Comparison of ENCODE assay signal across 8 mouse cellular contexts in genomic region chr11:59219064-59219463, GRCm38 (mm10). TPM values are rescaled to one million over a fixed set of nuclear protein-coding genes. Genes with fewer than 3 reads are reported as not detected.
DNase-seq lines count a peak whose midpoint lies in the region; ATAC-seq and TF ChIP-seq lines count a peak whose summit lies in the region.
"Had no signal": no experiment of that assay in that cellular context is flagged by ENCODE, and none has a peak within 500 bp of the region (broad histone marks: within the 10 kb centered on the region; RNA-seq: fewer than 3 reads in every experiment).

No protein-coding gene starts in this region.

- H3K9ac ChIP-seq in midbrain, embryonic 15.5 days: no peak overlapping the region
- no peak overlapping the region for H3K9ac ChIP-seq in kidney, postnatal 0 days (ENCODE audit: low read depth, low read length)
- no peak overlapping the region for H3K9ac ChIP-seq in stomach, embryonic 14.5 days (replicated peaks; ENCODE audit: low read depth, low read length)
- H3K9ac ChIP-seq in hindbrain, embryonic 14.5 days: no peak overlapping the region
- H3K9ac ChIP-seq: neural tube, embryonic 12.5 days had no signal

- peaks cover 92% of the 10 kb centered on the region for H3K36me3 ChIP-seq in midbrain, embryonic 10.5 days
- H3K36me3 ChIP-seq in midbrain, embryonic 15.5 days (replicated peaks): no peaks in the 10 kb centered on the region
- H3K36me3 ChIP-seq in kidney, postnatal 0 days (ENCODE audit: insufficient read depth, low read length): 0 out of 2 replicates have a peak, but pooled peaks cover 4% of the 10 kb centered on the region
- peaks cover 18% of the 10 kb centered on the region for H3K36me3 ChIP-seq in stomach, embryonic 14.5 days (ENCODE audit: control insufficient read depth, insufficient read depth, low read length)
- H3K36me3 ChIP-seq in hindbrain, embryonic 14.5 days (replicated peaks; ENCODE audit: control insufficient read depth, insufficient read depth): 0 out of 2 replicates have a peak, but pooled peaks cover 4% of the 10 kb centered on the region

- peak; percentile 38 for DNase-seq in midbrain, embryonic 10.5 days (ENCODE audit: low spot score)
- DNase-seq in kidney, postnatal 0 days (ENCODE audit: low spot score): no peak
- DNase-seq in urinary bladder, adult 18-20 months (ENCODE audit: low spot score in 2 of 2): no peak
- no peak for DNase-seq in hindbrain, embryonic 14.5 days (ENCODE audit: low spot score)

- no peaks in the 10 kb centered on the region for H3K27me3 ChIP-seq in midbrain, embryonic 10.5 days (ENCODE audit: low read depth, poor library complexity, severe bottlenecking)
- no peaks in the 10 kb centered on the region for H3K27me3 ChIP-seq in midbrain, embryonic 15.5 days (replicated peaks)
- H3K27me3 ChIP-seq in kidney, postnatal 0 days (ENCODE audit: insufficient read depth, low read length): no peaks in the 10 kb centered on the region
- H3K27me3 ChIP-seq in stomach, embryonic 14.5 days (ENCODE audit: control insufficient read depth, insufficient read depth, low read length): no peaks in the 10 kb centered on the region
- H3K27me3 ChIP-seq in hindbrain, embryonic 14.5 days (ENCODE audit: control insufficient read depth, insufficient read depth, low read length): no peaks in the 10 kb centered on the region
- H3K27me3 ChIP-seq: neural tube, embryonic 12.5 days had no signal

- peaks cover 13% of the 10 kb centered on the region; the same call in 1 of the 2 replicates for H3K4me1 ChIP-seq in midbrain, embryonic 10.5 days
- peaks cover 16% of the 10 kb centered on the region for H3K4me1 ChIP-seq in midbrain, embryonic 15.5 days
- H3K4me1 ChIP-seq in bone marrow macrophage, adult 2 months (ENCODE audit: control insufficient read depth, insufficient read depth, low read length): peaks cover 74% of the 10 kb centered on the region
- peaks cover 24% of the 10 kb centered on the region; the same call in 1 of the 2 replicates for H3K4me1 ChIP-seq in kidney, postnatal 0 days (replicated peaks; ENCODE audit: insufficient read depth, low read length)
- peaks cover 19% of the 10 kb centered on the region; the same call in 1 of the 2 replicates for H3K4me1 ChIP-seq in stomach, embryonic 14.5 days (ENCODE audit: control insufficient read depth, insufficient read depth, low read length)
- H3K4me1 ChIP-seq in hindbrain, embryonic 14.5 days (replicated peaks; ENCODE audit: control insufficient read depth, insufficient read depth, low read length): no peaks in the 10 kb centered on the region
- H3K4me1 ChIP-seq: neural tube, embryonic 12.5 days had no signal

- 0 out of 2 replicates have a peak, but pooled peaks have one; percentile 13 for TF ChIP-seq CTCF in bone marrow macrophage, adult 2 months (IDR thresholded peaks at IDR 0.05; ENCODE audit: low read depth, low read length)
- peak; percentile 63 for TF ChIP-seq CTCF in kidney, postnatal 0 days (IDR thresholded peaks at IDR 0.05; ENCODE audit: low read depth)

- no peak overlapping the region for H3K4me3 ChIP-seq in midbrain, embryonic 10.5 days
- H3K4me3 ChIP-seq in midbrain, embryonic 15.5 days: no peak overlapping the region
- H3K4me3 ChIP-seq in bone marrow macrophage, adult 2 months (ENCODE audit: insufficient read depth, low read length): no peak overlapping the region
- H3K4me3 ChIP-seq in kidney, postnatal 0 days (replicated peaks; ENCODE audit: low read depth, low read length): no peak overlapping the region
- no peak overlapping the region for H3K4me3 ChIP-seq in stomach, embryonic 14.5 days (ENCODE audit: low read depth, low read length)
- no peak overlapping the region for H3K4me3 ChIP-seq in hindbrain, embryonic 14.5 days (replicated peaks; ENCODE audit: low read length)
- H3K4me3 ChIP-seq: neural tube, embryonic 12.5 days had no signal

- no peaks in the 10 kb centered on the region for H3K9me3 ChIP-seq in midbrain, embryonic 10.5 days (replicated peaks)
- no peaks in the 10 kb centered on the region for H3K9me3 ChIP-seq in midbrain, embryonic 15.5 days
- no peaks in the 10 kb centered on the region for H3K9me3 ChIP-seq in kidney, postnatal 0 days (replicated peaks; ENCODE audit: low read length)
- H3K9me3 ChIP-seq in stomach, embryonic 14.5 days (ENCODE audit: control insufficient read depth, low read depth, low read length): no peaks in the 10 kb centered on the region
- H3K9me3 ChIP-seq in hindbrain, embryonic 14.5 days (ENCODE audit: control insufficient read depth, low read length): no peaks in the 10 kb centered on the region
- H3K9me3 ChIP-seq: neural tube, embryonic 12.5 days had no signal

- no peak overlapping the region for H3K4me2 ChIP-seq in midbrain, embryonic 15.5 days
- H3K4me2 ChIP-seq in kidney, postnatal 0 days (ENCODE audit: low read length): 0 out of 2 replicates have a peak overlapping the region, but pooled peaks have one; percentile 1
- peak overlapping the region; percentile 15; the same call in 1 of the 2 replicates for H3K4me2 ChIP-seq in stomach, embryonic 14.5 days (replicated peaks; ENCODE audit: low read depth, low read length)
- H3K4me2 ChIP-seq in hindbrain, embryonic 14.5 days (replicated peaks): no peak overlapping the region
- H3K4me2 ChIP-seq: neural tube, embryonic 12.5 days had no signal

- H3K27ac ChIP-seq in midbrain, embryonic 10.5 days (replicated peaks): no peak overlapping the region
- no peak overlapping the region for H3K27ac ChIP-seq in midbrain, embryonic 15.5 days
- no peak overlapping the region for H3K27ac ChIP-seq in bone marrow macrophage, adult 2 months (ENCODE audit: insufficient read depth, low read depth, low read length)
- H3K27ac ChIP-seq in kidney, postnatal 0 days: peak overlapping the region; percentile 68
- H3K27ac ChIP-seq in stomach, embryonic 14.5 days (ENCODE audit: low read length): peak overlapping the region; percentile 62; the same call in 1 of the 2 replicates
- no peak overlapping the region for H3K27ac ChIP-seq in hindbrain, embryonic 14.5 days
- H3K27ac ChIP-seq: neural tube, embryonic 12.5 days had no signal

- TF ChIP-seq POLR2A in bone marrow macrophage, adult 2 months (IDR thresholded peaks at IDR 0.05; ENCODE audit: borderline replicate concordance, low read depth, low read length): no peak

- no peak for ATAC-seq in midbrain, embryonic 15.5 days (replicated peaks)
- no peak for ATAC-seq in kidney, postnatal 0 days (replicated peaks; ENCODE audit: low FRiP score, low read depth)
- ATAC-seq in stomach, embryonic 14.5 days (ENCODE audit: insufficient number of reproducible peaks, insufficient read depth, low FRiP score, low read depth): no peak
- no peak for ATAC-seq in hindbrain, embryonic 14.5 days (ENCODE audit: low FRiP score)

RNA-seq across cellular contexts. Expression of gene Arf1, which starts 9.0 kb away (rescaled TPM):
- polyA plus RNA-seq in midbrain, embryonic 10.5 days (2016; fragmentation: Nextera tagmentation; extraction: Ambion mirVana): 633 and 659 TPM in 2 replicates
- polyA plus RNA-seq in midbrain, embryonic 15.5 days (2015; fragmentation: Nextera tagmentation; extraction: Ambion mirVana): 645 TPM in 2 replicates
- polyA plus RNA-seq in bone marrow macrophage, adult 2 months (2012; ENCODE audit: insufficient read depth, insufficient read length, missing spikeins): 295 and 301 TPM in 2 replicates
- 670 and 713 TPM in 2 replicates for polyA plus RNA-seq in kidney, postnatal 0 days (2015; fragmentation: Nextera tagmentation; extraction: Ambion mirVana)
- polyA plus RNA-seq in stomach, embryonic 14.5 days (2014; fragmentation: Nextera tagmentation; extraction: Ambion mirVana): 655 and 669 TPM in 2 replicates
- polyA plus RNA-seq in hindbrain, embryonic 14.5 days (2014; fragmentation: Nextera tagmentation; extraction: Ambion mirVana): 611 and 652 TPM in 2 replicates

RNA-seq across cellular contexts. Expression of gene 2310033P09Rik, which starts 10.9 kb away (rescaled TPM):
- polyA plus RNA-seq in midbrain, embryonic 10.5 days (2016; fragmentation: Nextera tagmentation; extraction: Ambion mirVana): 46.8 and 52.2 TPM in 2 replicates
- 24.3 and 27.7 TPM in 2 replicates for polyA plus RNA-seq in midbrain, embryonic 15.5 days (2015; fragmentation: Nextera tagmentation; extraction: Ambion mirVana)
- polyA plus RNA-seq in bone marrow macrophage, adult 2 months (2012; ENCODE audit: insufficient read depth, insufficient read length, missing spikeins): 18.9 and 20.8 TPM in 2 replicates
- 33.9 and 35.0 TPM in 2 replicates for polyA plus RNA-seq in kidney, postnatal 0 days (2015; fragmentation: Nextera tagmentation; extraction: Ambion mirVana)
- 28.7 and 34.3 TPM in 2 replicates for polyA plus RNA-seq in stomach, embryonic 14.5 days (2014; fragmentation: Nextera tagmentation; extraction: Ambion mirVana)
- polyA plus RNA-seq in hindbrain, embryonic 14.5 days (2014; fragmentation: Nextera tagmentation; extraction: Ambion mirVana): 21.4 and 25.0 TPM in 2 replicates

RNA-seq across cellular contexts. Expression of gene Mrpl55, which starts 16.8 kb away (rescaled TPM):
- 116 and 131 TPM in 2 replicates for polyA plus RNA-seq in midbrain, embryonic 10.5 days (2016; fragmentation: Nextera tagmentation; extraction: Ambion mirVana)
- polyA plus RNA-seq in midbrain, embryonic 15.5 days (2015; fragmentation: Nextera tagmentation; extraction: Ambion mirVana): 89.8 and 93.2 TPM in 2 replicates
- polyA plus RNA-seq in bone marrow macrophage, adult 2 months (2012; ENCODE audit: insufficient read depth, insufficient read length, missing spikeins): 20.1 and 24.1 TPM in 2 replicates
- polyA plus RNA-seq in kidney, postnatal 0 days (2015; fragmentation: Nextera tagmentation; extraction: Ambion mirVana): 112 and 121 TPM in 2 replicates
- polyA plus RNA-seq in stomach, embryonic 14.5 days (2014; fragmentation: Nextera tagmentation; extraction: Ambion mirVana): 92.3 and 103 TPM in 2 replicates
- polyA plus RNA-seq in hindbrain, embryonic 14.5 days (2014; fragmentation: Nextera tagmentation; extraction: Ambion mirVana): 88.2 and 98.7 TPM in 2 replicates

RNA-seq across cellular contexts. Expression of gene Guk1, which starts 27.1 kb away (rescaled TPM):
- polyA plus RNA-seq in midbrain, embryonic 10.5 days (2016; fragmentation: Nextera tagmentation; extraction: Ambion mirVana): 98.5 and 115 TPM in 2 replicates
- 232 and 257 TPM in 2 replicates for polyA plus RNA-seq in midbrain, embryonic 15.5 days (2015; fragmentation: Nextera tagmentation; extraction: Ambion mirVana)
- 32.1 and 32.3 TPM in 2 replicates for polyA plus RNA-seq in bone marrow macrophage, adult 2 months (2012; ENCODE audit: insufficient read depth, insufficient read length, missing spikeins)
- polyA plus RNA-seq in kidney, postnatal 0 days (2015; fragmentation: Nextera tagmentation; extraction: Ambion mirVana): 127 and 135 TPM in 2 replicates
- polyA plus RNA-seq in stomach, embryonic 14.5 days (2014; fragmentation: Nextera tagmentation; extraction: Ambion mirVana): 124 and 130 TPM in 2 replicates
- polyA plus RNA-seq in hindbrain, embryonic 14.5 days (2014; fragmentation: Nextera tagmentation; extraction: Ambion mirVana): 248 and 249 TPM in 2 replicates

RNA-seq across cellular contexts. Expression of gene Gjc2, which starts 36.1 kb away (rescaled TPM):
- polyA plus RNA-seq in midbrain, embryonic 10.5 days (2016; fragmentation: Nextera tagmentation; extraction: Ambion mirVana): not detected in 2 replicates
- polyA plus RNA-seq in midbrain, embryonic 15.5 days (2015; fragmentation: Nextera tagmentation; extraction: Ambion mirVana): 0.13 and 0.28 TPM in 2 replicates
- polyA plus RNA-seq in bone marrow macrophage, adult 2 months (2012; ENCODE audit: insufficient read depth, insufficient read length, missing spikeins): not detected in 2 replicates
- 1.2 TPM in 2 replicates for polyA plus RNA-seq in kidney, postnatal 0 days (2015; fragmentation: Nextera tagmentation; extraction: Ambion mirVana)
- 0.36 TPM in 1 of 2 replicates, not detected in the other for polyA plus RNA-seq in stomach, embryonic 14.5 days (2014; fragmentation: Nextera tagmentation; extraction: Ambion mirVana)
- 0.12 and 0.35 TPM in 2 replicates for polyA plus RNA-seq in hindbrain, embryonic 14.5 days (2014; fragmentation: Nextera tagmentation; extraction: Ambion mirVana)

Comparison
In these comparisons a context has a peak if more than half of its experiments do, and no peak if none do; other contexts are left out.
1. H3K27ac ChIP-seq: peak in kidney, postnatal 0 days (single experiment) and stomach, embryonic 14.5 days (single experiment); none in midbrain, embryonic 10.5 days (single experiment), midbrain, embryonic 15.5 days (single experiment), bone marrow macrophage, adult 2 months (single experiment) and hindbrain, embryonic 14.5 days (single experiment).
2. H3K4me2 ChIP-seq: peak in kidney, postnatal 0 days (single experiment) and stomach, embryonic 14.5 days (single experiment); none in midbrain, embryonic 15.5 days (single experiment) and hindbrain, embryonic 14.5 days (single experiment).